Mouse (Mus musculus): ENCODE measurements around the gene Tubg2.
"Not testable (repeated sequence)": the region's sequence is repeated elsewhere in the genome, so short reads cannot be mapped to it uniquely, and the experiment has no call there.

Gene Tubg2

DNA sequence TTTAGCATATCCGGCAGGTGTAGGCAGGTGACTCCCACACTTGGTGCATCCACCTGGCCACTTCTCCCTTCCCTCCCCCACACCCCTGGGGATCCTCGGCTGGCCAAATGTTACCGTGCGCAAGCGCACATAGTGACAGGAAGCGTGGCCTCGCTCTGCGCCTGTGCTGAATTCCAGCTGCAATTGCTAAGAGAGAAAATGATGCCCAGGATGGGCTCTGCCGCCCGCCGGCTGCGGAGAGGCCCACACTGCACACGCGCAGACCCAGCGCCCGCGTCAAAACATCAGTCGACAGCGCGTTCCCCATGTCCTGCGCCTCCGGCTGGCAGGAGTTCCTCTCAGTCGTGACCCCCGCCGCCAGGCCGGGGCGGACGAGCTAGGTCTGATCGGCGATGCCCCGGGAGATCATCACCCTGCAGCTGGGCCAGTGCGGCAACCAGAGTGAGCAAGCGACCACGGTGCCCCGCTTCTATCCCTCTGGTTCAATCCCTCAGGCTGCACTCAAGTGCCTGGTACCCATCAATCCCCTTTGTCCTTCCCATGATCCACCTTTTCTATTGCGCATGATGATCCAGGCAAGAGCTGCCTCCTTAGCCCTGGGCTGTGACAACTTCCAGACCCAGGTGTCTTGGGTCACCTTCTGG, at the start of gene Tubg2:
Gene Tubg2, plus strand, starts transcription at position 180 of the 644 bp plus-strand sequence.
- in situ Hi-C loops (cut with MboI; ENCODE audit: unreplicated experiment in 2 of 2) = no loop called here

DNA sequence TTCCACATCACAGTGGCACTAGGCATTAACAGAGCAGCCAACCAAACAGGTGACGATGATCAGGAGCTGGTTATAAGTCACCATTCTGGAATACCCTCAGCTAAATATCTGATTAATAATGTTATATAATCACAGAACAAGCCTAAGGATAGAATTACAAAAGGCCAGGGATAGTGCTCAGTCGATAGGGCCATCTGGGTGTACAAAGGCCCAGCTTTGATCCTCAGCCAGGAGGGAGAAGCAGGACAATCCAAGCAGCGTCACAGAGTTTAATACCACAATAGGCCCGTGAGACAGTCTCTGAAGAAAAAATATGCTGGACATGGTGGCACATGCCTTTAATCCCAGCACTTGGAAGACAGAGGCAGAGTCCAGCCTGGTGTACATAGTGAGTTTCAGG, 46.4 kb upstream of the Tubg2 start:
- in situ Hi-C loops (cut with MboI; ENCODE audit: unreplicated experiment in 2 of 2) = no loop called here

DNA sequence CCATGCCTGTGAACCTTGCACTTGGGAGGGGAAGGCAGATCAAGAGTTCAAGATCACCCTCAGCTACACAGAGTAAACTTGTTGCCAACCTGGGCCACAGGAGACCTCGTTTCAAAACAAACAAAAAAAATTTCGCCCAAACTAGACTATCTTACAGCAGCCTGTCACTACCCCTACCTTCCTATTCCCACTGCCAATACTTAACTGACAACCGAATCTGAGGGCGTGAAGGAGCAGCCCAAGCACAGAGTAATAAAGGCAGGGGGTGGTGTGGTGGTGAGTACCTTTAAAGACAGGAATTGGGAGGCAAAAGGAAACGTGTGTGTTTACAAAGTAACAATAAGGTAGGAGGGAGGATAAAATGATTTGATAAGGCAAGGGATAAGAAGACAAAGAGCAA, 45.0 kb upstream of the Tubg2 start:
- in situ Hi-C loops (cut with MboI; ENCODE audit: unreplicated experiment in 2 of 2) = no loop called here

DNA sequence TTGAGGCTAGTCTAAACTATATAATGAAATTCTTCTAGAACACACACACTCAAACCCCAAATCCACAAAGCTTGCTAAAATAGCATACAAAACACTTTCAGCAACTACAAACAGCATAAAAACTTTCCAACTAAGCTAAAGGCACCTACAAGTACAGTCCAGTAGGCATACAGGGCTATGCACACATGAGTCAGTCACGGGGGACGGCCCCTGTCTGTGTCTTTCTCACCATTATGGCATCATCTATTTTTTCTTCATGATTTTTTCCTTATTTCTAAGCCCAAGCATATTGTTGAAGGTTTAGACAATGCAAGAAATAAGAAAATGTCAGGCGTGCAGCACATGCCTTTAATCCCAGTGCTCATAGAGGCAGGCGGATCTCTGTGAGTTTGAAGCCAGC, 44.5 kb upstream of the Tubg2 start:
- in situ Hi-C loops (cut with MboI; ENCODE audit: unreplicated experiment in 2 of 2) = no loop called here

DNA sequence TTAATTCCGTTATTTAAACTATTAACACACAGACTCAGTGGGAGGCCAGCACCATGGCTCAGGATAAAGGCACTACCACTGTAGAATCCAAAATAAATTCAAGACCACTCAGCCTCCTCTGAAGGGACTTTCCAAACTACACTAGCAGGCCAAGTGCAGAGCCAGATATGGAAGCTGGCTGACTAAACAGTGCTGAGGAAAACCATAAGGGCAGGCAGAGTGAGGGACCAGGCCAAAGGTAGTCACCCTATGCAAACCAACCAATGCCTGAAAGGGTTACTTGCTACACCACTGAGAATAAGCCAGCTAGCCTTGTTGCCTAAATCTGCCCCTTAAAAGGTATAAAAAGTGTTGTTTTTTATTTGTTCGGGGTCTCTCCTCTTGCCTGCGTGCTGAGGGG, 43.5 kb upstream of the Tubg2 start:
- in situ Hi-C loops (cut with MboI; ENCODE audit: unreplicated experiment in 2 of 2) = no loop called here

DNA sequence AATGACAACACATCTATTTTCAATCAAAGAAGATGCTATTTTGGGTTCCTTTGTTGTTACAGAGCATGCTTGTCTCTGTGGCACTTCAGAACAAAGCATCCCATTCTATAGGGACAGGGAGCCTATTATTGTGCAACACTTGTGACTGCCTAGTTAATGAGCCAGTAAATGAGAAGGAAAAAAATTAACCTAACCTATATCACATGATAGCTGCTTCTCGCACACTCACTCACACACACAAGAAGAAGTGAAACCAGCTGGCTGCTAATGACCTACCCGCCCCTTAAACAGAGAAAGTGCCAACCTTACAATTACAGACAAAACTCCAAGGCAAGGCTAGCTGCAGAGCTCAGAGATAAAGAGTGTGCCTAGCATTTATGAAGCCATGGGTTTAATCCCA, 40.1 kb upstream of the Tubg2 start:
- in situ Hi-C loops (cut with MboI; ENCODE audit: unreplicated experiment in 2 of 2) = loop anchor here in 1 of 2 experiments (5.0 kb wide), 1 partner anchor 33 kb away; the partner anchor contains the start of gene Coasy

DNA sequence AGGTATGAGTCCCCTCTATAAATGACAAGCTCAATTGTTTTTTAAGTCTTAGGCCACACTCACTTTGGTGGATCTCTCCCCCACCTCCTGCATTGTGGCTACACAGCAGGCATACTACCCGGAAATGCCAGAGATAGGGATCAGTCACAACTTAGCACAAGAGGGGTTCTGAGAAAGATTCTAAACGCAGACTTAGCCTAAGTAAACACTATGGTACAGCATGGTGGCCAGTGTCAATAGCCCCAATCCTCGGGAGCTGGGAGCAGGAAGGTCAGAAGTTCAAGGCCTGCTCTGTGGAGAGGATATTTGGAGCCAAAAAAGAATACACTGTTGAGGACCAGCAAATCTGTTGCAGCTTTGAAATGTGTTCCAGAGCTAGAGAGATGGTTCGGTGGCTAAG, 37.6 kb upstream of the Tubg2 start:
- in situ Hi-C loops (cut with MboI; ENCODE audit: unreplicated experiment in 2 of 2) = loop anchor here in 1 of 2 experiments (5.0 kb wide), 1 partner anchor 36 kb away; the partner anchor contains the start of gene Coasy

DNA sequence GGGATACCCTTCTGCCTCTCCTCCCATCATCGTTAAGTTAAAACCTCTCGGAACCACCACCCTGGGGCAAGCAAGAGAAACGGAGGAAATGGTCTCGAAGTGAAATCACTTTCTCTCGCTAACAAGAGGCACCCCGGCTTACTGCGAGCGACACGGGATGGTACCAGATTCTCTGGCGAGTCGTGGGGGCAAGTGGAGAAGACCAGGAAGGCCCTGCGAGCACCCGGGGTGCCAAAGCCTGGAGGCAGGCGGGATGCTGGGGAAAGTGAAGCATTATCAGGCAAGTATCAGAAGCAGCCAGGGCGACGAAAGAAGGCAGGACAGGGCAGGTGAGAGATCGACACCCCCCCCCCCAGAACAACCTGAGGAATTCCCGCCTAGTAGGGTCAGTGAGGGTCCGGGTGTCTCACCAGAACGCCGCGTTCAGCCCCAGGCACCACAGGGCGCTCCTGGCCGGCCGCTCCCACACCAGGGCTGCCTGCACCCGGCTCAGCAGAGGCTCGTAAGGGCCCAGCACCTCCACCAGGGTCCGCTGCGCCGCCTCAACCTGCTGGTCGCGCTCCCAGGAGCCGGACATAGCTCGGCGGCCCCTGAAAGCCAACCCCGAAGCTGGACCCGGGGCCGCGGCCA, 36.5 kb upstream of the Tubg2 start:
- in situ Hi-C loops (cut with MboI; ENCODE audit: unreplicated experiment in 2 of 2) = loop anchor here in 1 of 2 experiments (5.0 kb wide), 1 partner anchor 37 kb away; the partner anchor contains the start of gene Coasy

DNA sequence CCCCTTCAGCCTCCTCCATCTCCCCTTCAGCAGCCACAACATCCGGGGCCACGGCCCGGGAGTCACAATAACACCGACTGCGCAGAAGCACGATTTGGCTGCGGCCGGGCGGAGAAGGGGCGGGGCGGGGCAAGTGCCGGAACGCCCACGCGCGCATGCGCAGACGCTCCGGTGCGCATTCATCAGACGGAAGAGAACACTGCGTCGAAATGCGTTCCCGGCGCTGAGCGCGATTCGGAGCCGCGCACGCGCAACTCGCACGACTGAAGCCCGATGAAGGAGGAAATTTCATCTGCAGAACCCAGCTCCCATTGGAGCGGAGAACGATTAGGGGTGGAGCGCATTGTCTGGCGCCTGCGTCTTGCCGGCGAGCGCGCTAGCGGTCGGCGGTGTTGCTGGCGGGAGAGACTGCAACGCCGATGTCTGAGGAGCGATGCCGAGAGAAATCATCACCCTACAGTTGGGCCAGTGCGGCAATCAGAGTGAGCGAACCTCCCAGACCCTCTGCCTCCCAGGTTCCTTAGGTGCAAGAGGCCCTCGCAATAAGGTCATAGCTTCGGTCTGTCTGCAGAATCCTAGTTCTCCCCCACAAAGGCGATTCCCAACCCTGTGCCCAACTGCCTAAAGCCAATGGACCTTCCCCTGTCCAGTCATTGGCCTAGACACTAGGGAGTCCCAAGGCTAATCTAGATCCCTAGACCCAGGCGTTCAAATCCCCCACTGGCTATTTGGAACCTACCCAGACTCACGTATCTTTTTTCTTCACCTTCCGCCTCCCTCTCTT, 35.8 kb upstream of the Tubg2 start, which contains the start of the genes Retreg3 and Tubg1:
Gene Retreg3, minus strand, starts transcription at position 133 of the 784 bp plus-strand sequence.
Gene Tubg1, plus strand, starts transcription at position 178 of the 784 bp plus-strand sequence.
- in situ Hi-C loops (cut with MboI; ENCODE audit: unreplicated experiment in 2 of 2) = loop anchor here in 1 of 2 experiments (5.0 kb wide), 1 partner anchor 38 kb away; the partner anchor contains the start of gene Coasy

DNA sequence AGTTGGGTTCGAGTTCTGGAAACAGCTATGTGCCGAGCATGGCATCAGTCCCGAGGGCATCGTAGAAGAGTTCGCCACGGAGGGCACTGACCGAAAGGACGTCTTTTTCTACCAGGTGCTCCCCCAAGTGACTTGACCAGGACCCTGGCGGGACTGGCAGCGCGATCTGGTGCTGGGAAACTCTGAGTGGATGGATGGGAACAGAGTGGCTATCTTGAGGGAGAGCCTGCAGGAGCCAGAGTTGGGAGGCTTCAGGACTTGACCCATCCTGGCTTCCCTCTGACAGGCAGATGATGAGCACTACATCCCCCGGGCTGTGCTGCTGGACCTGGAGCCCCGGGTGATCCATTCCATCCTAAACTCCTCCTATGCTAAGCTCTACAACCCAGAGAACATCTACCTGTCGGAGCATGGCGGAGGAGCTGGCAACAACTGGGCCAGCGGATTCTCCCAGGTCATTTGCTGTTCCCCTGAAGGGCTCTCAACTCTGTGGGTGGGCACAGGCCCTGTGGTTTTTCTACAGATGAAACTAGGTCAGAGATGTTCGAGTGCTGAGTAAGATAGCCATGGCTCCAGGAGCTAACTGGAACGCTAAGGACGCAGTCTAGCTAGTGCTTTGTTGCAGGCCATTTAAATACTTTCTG, 35.0 kb upstream of the Tubg2 start:
- in situ Hi-C loops (cut with MboI; ENCODE audit: unreplicated experiment in 2 of 2) = no loop called here

DNA sequence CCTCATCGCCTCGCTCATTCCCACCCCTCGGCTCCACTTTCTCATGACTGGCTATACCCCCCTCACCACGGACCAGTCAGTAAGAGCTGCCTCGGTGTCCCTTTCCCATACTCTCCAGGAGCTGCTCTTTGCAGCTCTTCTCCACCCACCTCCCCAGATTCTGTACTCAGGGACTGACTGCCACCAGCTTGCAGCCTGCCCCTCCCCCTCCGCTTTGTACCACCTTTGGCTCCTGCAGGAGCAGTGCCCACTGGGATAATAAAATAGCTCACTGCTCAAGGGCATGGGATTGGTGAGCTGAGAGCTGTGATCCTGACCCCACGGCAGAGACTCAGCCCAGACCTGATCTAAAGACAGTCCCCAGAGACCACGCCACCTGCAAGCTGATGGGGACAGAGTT, 31.2 kb upstream of the Tubg2 start:
- in situ Hi-C loops (cut with MboI; ENCODE audit: unreplicated experiment in 2 of 2) = not testable (repeated sequence)

DNA sequence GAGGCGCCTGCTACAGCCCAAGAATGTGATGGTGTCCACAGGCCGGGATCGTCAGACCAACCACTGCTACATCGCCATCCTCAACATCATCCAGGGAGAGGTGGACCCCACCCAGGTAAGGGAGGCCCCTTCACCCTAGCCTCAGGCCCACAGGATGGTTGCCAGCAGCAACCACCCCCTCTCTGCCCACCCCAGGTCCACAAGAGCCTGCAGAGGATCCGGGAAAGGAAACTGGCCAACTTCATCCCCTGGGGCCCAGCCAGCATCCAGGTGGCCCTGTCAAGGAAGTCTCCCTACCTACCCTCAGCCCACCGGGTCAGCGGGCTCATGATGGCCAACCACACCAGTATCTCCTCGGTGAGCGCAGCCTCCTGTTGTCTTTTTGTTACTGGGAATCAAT, 30.7 kb upstream of the Tubg2 start:
- in situ Hi-C loops (cut with MboI; ENCODE audit: unreplicated experiment in 2 of 2) = not testable (repeated sequence)

DNA sequence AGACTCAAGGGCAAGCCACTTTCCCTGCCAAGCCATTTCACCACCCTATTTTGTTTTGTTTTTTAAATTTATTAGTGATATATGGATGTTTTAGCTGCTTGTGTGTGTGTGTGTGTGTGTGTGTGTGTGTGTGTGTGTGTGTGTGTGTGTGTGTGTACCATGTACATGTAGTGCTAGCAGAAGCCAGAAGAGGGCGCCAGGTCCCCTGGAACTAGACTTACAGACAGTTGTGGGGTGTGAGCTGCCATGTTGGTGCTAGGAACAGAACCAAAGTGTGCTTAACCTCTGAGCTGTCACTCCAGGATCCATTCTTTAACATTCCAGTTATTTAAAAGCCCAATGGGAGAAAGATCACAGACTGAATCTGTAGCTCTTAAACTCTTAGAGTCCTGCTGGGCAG, 28.6 kb upstream of the Tubg2 start:
- in situ Hi-C loops (cut with MboI; ENCODE audit: unreplicated experiment in 2 of 2) = no loop called here

DNA sequence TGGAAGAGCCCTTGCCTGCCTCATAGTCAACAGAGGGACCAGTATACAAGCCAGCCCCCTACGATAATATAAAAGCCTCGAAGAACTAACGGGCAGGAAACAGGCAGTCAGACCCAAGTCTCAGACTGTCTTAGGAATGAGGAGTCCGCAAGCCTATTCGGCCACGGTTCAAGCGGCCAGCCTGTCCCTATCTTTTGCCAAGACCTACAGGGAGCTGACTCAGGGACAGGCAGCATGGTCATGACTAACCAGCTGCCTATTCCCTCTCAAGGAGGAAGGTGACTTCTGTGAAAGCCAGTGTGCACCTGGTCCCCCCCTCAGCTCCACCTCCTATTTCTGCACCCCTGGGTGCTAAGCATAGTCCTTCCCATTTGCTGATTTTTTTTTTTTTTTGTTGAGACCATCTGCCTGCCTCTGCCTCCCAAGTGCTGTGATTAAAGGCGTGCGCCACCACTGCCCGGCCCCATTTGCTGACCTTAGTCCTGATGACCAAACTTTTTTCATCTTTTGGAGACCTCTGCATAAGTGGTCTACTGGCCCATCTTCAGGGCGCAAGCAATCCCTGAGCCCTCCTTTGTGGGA, 26.6 kb upstream of the Tubg2 start:
- in situ Hi-C loops (cut with MboI; ENCODE audit: unreplicated experiment in 2 of 2) = no loop called here

DNA sequence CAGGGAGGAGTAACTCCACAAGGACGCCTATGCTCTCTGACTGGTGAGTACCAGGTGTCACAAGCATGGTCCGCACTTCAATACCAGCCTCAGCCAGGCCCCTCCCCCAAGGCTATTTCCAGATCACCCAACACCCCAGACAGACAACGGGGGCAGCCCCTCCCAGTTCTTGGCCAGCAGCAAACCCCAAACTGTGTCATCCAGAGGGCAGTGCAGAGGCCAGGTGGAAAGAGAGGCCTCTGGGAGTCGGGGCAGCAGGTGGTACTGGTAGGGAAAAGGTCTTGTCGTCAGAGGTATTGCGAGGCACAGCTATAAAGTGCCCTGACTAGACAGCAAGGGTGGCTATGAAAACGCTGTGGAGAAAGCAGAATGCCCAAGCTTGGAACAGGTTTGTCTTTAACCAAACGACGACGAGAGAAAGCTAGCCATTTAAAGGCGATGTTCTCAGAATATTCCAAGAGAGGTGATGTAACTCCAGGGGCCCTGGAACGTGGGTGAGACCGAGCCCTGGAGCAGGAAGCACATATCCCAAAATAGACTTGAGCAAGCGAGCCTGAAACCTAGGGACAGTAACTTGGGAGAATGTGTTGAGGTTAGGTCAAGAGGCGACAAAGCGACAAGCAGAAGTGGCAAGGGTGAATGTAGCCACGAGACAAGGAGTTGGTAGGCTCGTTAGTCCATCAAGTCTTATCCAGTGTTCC, 25.5 kb upstream of the Tubg2 start:
- in situ Hi-C loops (cut with MboI; ENCODE audit: unreplicated experiment in 2 of 2) = loop anchor here (5.0 kb wide), 1 partner anchor 42 kb away; the partner anchor contains the start of genes Cntnap1 (in 2 of the 2) and Plekhh3 (in 2 of the 2)

DNA sequence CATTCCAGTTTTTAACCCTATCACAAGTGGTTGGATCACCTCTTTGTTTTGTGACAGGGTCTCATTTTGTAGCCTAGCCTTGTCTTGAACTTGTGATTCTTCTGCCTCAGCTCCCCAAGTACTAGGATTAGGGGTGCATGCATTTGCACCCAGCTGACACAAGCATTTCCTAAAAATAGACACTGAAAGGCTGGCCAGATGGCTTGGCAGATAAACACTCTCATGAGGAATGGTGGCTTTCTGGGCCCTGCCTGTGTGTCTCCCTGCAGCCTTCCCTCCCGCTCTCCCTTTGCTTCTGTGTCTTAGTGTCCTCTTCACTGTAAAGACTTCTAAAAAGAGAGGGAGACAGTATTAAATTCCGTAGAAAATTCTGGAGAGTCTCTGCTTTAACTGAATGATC, 24.5 kb upstream of the Tubg2 start:
- in situ Hi-C loops (cut with MboI; ENCODE audit: unreplicated experiment in 2 of 2) = loop anchor here (5.0 kb wide), 1 partner anchor 41 kb away; the partner anchor contains the start of genes Cntnap1 (in 2 of the 2) and Plekhh3 (in 2 of the 2)

DNA sequence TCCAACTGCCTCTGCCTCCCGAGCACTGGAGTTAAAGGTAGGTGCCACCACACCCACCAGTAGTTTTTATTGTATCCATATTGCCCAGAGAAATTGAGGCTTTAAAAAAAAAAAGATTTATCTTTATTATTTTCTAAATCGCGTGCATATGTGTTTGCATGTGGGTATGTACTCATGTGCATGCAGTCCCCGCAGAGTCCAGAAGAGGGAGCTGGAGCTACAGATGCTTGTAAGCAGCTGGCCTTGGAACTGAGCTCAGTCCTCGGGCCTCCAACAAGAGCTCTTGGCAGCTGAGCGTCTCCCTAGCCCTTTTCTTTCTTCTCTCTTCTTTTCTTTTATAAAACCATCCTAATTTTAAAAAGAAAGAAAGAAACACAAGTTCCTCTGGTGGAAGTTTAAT, 24.0 kb upstream of the Tubg2 start:
- in situ Hi-C loops (cut with MboI; ENCODE audit: unreplicated experiment in 2 of 2) = loop anchor here (5.0 kb wide), 1 partner anchor 41 kb away; the partner anchor contains the start of genes Cntnap1 (in 2 of the 2) and Plekhh3 (in 2 of the 2)

DNA sequence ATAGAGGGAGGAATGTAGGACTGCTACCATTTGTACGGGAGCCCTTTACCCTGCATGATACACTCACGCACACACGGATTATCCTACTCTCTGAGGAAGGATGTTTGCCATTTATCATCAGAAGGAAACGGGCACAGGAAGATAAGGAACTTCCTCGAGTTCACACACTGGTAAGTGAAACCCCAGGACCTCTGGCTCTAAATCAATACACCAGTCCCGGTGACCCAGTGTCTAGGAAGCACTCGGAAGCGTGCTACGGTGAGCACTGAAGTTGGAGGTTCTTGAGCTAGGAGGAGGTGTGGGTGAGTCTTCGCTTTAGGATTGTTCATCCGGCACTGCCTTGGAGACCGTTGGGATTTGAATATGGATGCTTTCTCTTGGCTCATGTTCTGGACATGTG, 22.7 kb upstream of the Tubg2 start:
- in situ Hi-C loops (cut with MboI; ENCODE audit: unreplicated experiment in 2 of 2) = loop anchor here (5.0 kb wide), 1 partner anchor 39 kb away; the partner anchor contains the start of genes Cntnap1 (in 2 of the 2) and Plekhh3 (in 2 of the 2)

DNA sequence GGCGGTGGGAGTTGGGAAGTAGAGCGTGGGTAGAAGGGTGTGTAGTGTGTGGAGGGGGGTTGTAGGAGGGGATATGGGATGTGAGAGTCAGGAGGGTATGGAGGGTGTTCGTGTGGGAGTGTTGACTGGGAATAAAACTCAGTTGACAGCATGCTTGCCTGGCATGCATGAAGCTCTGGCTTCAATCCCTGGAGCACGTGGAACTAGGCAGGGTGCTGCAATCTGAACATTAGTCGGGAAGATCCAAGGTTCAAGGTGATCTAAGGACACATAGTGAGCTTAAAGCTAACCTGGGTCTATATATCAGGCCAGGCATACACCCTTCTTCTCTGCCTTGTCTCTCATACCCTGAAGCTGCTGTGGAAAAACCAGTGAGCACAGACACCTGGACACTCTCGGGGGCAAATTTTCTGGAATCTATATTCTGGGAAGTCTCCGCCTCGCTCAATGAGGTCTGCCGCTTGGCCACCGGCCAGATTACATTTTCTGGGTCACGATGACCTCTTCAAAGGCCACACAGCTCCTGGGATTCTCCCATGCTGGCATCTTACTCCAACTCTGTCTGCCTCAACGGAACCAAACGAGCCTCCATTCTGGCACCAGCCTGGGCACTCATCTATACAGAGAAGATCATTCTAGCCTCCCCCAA, 21.4 kb upstream of the Tubg2 start:
- in situ Hi-C loops (cut with MboI; ENCODE audit: unreplicated experiment in 2 of 2) = loop anchor here (5.0 kb wide), 1 partner anchor 38 kb away; the partner anchor contains the start of genes Cntnap1 (in 2 of the 2) and Plekhh3 (in 2 of the 2)

Measured in v-Abl transformed pro-B cells (cell line).